Mouse (Mus musculus): ENCODE measurements at regions not wholly inside any gene's neighbourhood (a gene's known extent, or its start where the extent isn't known, plus 50 kb on each side); places are given as distances from the start of the nearest gene placed in this dataset.

DNA sequence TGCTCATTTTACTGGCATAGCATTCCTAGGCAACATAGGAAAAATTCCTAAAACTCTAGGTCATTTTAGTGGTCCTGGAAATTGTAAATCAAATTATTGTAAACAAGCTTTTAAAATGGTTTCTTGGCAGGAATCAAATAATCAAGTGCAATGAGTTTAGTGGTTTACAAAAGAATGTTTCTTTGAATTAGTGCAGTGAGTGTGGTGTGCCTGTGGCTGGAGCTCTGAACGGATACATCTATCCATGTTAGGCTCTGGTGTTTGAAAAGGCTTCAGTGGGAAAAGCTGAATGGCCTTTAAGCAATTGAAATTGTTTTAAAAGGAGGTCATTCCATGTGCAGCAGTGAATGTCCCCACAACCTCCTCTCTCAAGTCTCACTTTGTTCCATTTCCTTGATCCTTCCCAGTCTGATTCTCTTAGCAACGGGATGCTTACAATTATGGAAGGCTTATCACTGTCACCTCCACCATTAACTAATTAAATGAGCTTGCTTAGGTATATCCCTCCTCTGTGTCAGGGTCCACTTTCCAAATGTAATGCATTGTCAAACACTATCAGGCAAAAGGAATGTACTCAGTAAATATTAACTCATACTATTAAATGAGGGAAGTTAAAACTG, 621.1 kb downstream of the Nova1 start:
- no peak for TF ChIP-seq POLR2A (IDR thresholded peaks at IDR 0.05; ENCODE audit: low read depth, low read length)
- TF ChIP-seq CTCF (IDR thresholded peaks at IDR 0.05; ENCODE audit: borderline replicate concordance, insufficient read depth, low read length) = no peak
